Mouse (Mus musculus) intestine, embryonic 16.5 days (tissue): Measurements from ENCODE around the gene App. TPM values are rescaled to one million over a fixed set of nuclear protein-coding genes. Genes with fewer than 3 reads are reported as not detected.

Experiments used
- ATAC-seq: fragments of 200-750 bp; cut with Nextera tagmentation; 2 replicates; pipeline ENCODE4 v1.8.0; 2017; ENCODE audit warnings: moderate TSS enrichment, moderate library complexity
- H3K27ac ChIP-seq: fragments of 300-500 bp; sonication (generic); 2 replicates; pipeline ENCODE4 v1.5.1; 2014; ENCODE audit warnings: mild to moderate bottlenecking, low read length
- H3K27me3 ChIP-seq: fragments of 300-500 bp; sonication (generic); replicated peaks from 2 replicates; pipeline ENCODE4 v1.6.1; 2014; ENCODE audit warnings: low read length, control low read depth, mixed read lengths; ENCODE audit not compliant: control insufficient read depth, insufficient read depth
- H3K36me3 ChIP-seq: fragments of 300-500 bp; sonication (generic); 2 replicates; pipeline ENCODE4 v1.6.1; 2014; ENCODE audit warnings: low read length, control low read depth; ENCODE audit not compliant: control insufficient read depth, insufficient read depth
- H3K4me1 ChIP-seq: fragments of 300-500 bp; sonication (generic); 2 replicates; pipeline ENCODE4 v1.6.1; 2014; ENCODE audit warnings: low read length, control low read depth, mixed read lengths; ENCODE audit not compliant: control insufficient read depth, insufficient read depth
- H3K4me2 ChIP-seq: fragments of 300-500 bp; sonication (generic); 2 replicates; pipeline ENCODE4 v1.6.1; 2014; ENCODE audit warnings: low read depth, low read length, control low read depth
- H3K4me3 ChIP-seq: fragments of 300-500 bp; sonication (generic); 2 replicates; pipeline ENCODE4 v1.5.1; 2014; ENCODE audit warnings: mild to moderate bottlenecking, low read length
- H3K9ac ChIP-seq: fragments of 300-500 bp; sonication (generic); 2 replicates; pipeline ENCODE4 v1.6.1; 2014; ENCODE audit warnings: low read depth, low read length
- H3K9me3 ChIP-seq: fragments of 300-500 bp; sonication (generic); 2 replicates; pipeline ENCODE4 v1.6.1; 2016; ENCODE audit warnings: low read length, control low read depth; ENCODE audit not compliant: control insufficient read depth
- WGBS: fragments of 180-500 bp; shearing (Covaris S2); extraction: QIAGEN DNeasy Blood & Tissue Kit; methylation state at CpG from one replicate; pipeline ENCODE4 v1.1.7; 2014; 5-methylcytosine and 5-hydroxymethylcytosine counted together
- polyA plus RNA-seq: library from polyadenylated mRNA; unstranded; fragments of >200 nt; fragmentation: Nextera tagmentation; extraction: Ambion mirVana; gene quantifications from 2 replicates; pipeline ENCODE4 v1.2.1, GENCODE M21; 2015

App gene
- polyA plus RNA-seq, 1 experiment from 2014 or later = 125 TPM

- H3K9me3 ChIP-seq = no peaks in the 10 kb centered on the region
These were observed 72.0 kb downstream of the App start for GRCm38 (mm10) chr16:85101544-85101943.

GRCm38 (mm10) chr16:85100806-85101205 is 72.8 kb downstream of the App start:
- H3K9ac ChIP-seq = no peak overlapping the region
- WGBS = 56% methylated on average over 3 of the region's 3 CpGs
- H3K4me3 ChIP-seq = no peak overlapping the region
- H3K4me1 ChIP-seq = no peaks in the 10 kb centered on the region
- H3K27ac ChIP-seq = no peak overlapping the region
- no peaks in the 10 kb centered on the region for H3K36me3 ChIP-seq
- ATAC-seq = no peak
- H3K4me2 ChIP-seq = no peak overlapping the region
- no peaks in the 10 kb centered on the region for H3K27me3 ChIP-seq
- no peaks in the 10 kb centered on the region for H3K9me3 ChIP-seq

More at GRCm38 (mm10) chr16:85101544-85101943, 72.0 kb downstream of the App start:
- no peak for ATAC-seq
- H3K4me3 ChIP-seq = no peak overlapping the region
- no peaks in the 10 kb centered on the region for H3K4me1 ChIP-seq
- H3K27me3 ChIP-seq = no peaks in the 10 kb centered on the region
- no peak overlapping the region for H3K4me2 ChIP-seq
- H3K36me3 ChIP-seq = no peaks in the 10 kb centered on the region
- 81% methylated on average over 3 of the region's 3 CpGs for WGBS
- H3K9ac ChIP-seq = no peak overlapping the region
- H3K27ac ChIP-seq = no peak overlapping the region

GRCm38 (mm10) chr16:85099487-85099886 is 74.1 kb downstream of the App start:
- no peak for ATAC-seq
- no peak overlapping the region for H3K4me2 ChIP-seq
- H3K4me3 ChIP-seq = no peak overlapping the region
- H3K27ac ChIP-seq = no peak overlapping the region
- 53% methylated on average over 7 of the region's 7 CpGs for WGBS
- H3K36me3 ChIP-seq = no peaks in the 10 kb centered on the region
- no peaks in the 10 kb centered on the region for H3K4me1 ChIP-seq
- H3K9ac ChIP-seq = no peak overlapping the region
- H3K9me3 ChIP-seq = no peaks in the 10 kb centered on the region
- no peaks in the 10 kb centered on the region for H3K27me3 ChIP-seq

GRCm38 (mm10) chr16:85099044-85099443 is 74.5 kb downstream of the App start:
- Histone ChIP-seq H3K27me3 (no peaks in the 10 kb centered on the region), H3K9ac (no peak overlapping the region), H3K4me2 (no peak overlapping the region), H3K27ac (no peak overlapping the region), H3K36me3 (no peaks in the 10 kb centered on the region), H3K4me3 (no peak overlapping the region), H3K9me3 (no peaks in the 10 kb centered on the region), H3K4me1 (no peaks in the 10 kb centered on the region)
- no peak for ATAC-seq
- 82% methylated on average over 7 of the region's 7 CpGs for WGBS

- Histone ChIP-seq H3K4me1 (peaks cover 4% of the 10 kb centered on the region; the same call in 1 of the 2 replicates), H3K36me3 (no peaks in the 10 kb centered on the region), H3K4me3 (no peak overlapping the region), H3K9me3 (no peaks in the 10 kb centered on the region), H3K27ac (no peak overlapping the region), H3K9ac (no peak overlapping the region), H3K27me3 (no peaks in the 10 kb centered on the region), H3K4me2 (no peak overlapping the region)
- no peak for ATAC-seq
- 84% methylated on average over 6 of the region's 6 CpGs for whole genome bisulfite sequencing
These were observed 77.2 kb downstream of the App start for GRCm38 (mm10) chr16:85096396-85096795.

- Histone ChIP-seq H3K9me3 (no peaks in the 10 kb centered on the region), H3K4me1 (peaks cover 4% of the 10 kb centered on the region; the same call in 1 of the 2 replicates), H3K4me3 (no peak overlapping the region), H3K36me3 (no peaks in the 10 kb centered on the region), H3K27me3 (no peaks in the 10 kb centered on the region), H3K27ac (no peak overlapping the region), H3K4me2 (no peak overlapping the region), H3K9ac (no peak overlapping the region)
- 75% methylated on average over 2 of the region's 2 CpGs for WGBS
- no peak for ATAC-seq
These were observed 77.6 kb downstream of the App start for GRCm38 (mm10) chr16:85095923-85096322.

- H3K9ac ChIP-seq = no peak overlapping the region
These were observed 80.9 kb downstream of the App start for GRCm38 (mm10) chr16:85092644-85093091.

GRCm38 (mm10) chr16:85092183-85092582 is 81.4 kb downstream of the App start:
- no peak overlapping the region for H3K27ac ChIP-seq
- no peaks in the 10 kb centered on the region for H3K36me3 ChIP-seq
- ATAC-seq = peak; percentile 81
- peaks cover 7% of the 10 kb centered on the region; the same call in 1 of the 2 replicates for H3K4me1 ChIP-seq
- WGBS = 61% methylated on average over 1 of the region's 1 CpGs
- H3K4me3 ChIP-seq = no peak overlapping the region
- H3K27me3 ChIP-seq = no peaks in the 10 kb centered on the region
- H3K9ac ChIP-seq = no peak overlapping the region
- H3K9me3 ChIP-seq = no peaks in the 10 kb centered on the region
- no peak overlapping the region for H3K4me2 ChIP-seq

More at GRCm38 (mm10) chr16:85092644-85093091, 80.9 kb downstream of the App start:
- H3K4me2 ChIP-seq = no peak overlapping the region
- no peaks in the 10 kb centered on the region for H3K36me3 ChIP-seq
- H3K4me3 ChIP-seq = no peak overlapping the region
- no peaks in the 10 kb centered on the region for H3K27me3 ChIP-seq
- no peak overlapping the region for H3K27ac ChIP-seq
- 58% methylated on average over 9 of the region's 9 CpGs for WGBS
- H3K9me3 ChIP-seq = no peaks in the 10 kb centered on the region
- ATAC-seq = no peak; the same call in 1 of the 2 replicates
- H3K4me1 ChIP-seq = peaks cover 4% of the 10 kb centered on the region; the same call in 1 of the 2 replicates

- H3K36me3 ChIP-seq = no peaks in the 10 kb centered on the region
- H3K27me3 ChIP-seq = no peaks in the 10 kb centered on the region
- no peak overlapping the region for H3K27ac ChIP-seq
- H3K4me3 ChIP-seq = no peak overlapping the region
- no peaks in the 10 kb centered on the region for H3K9me3 ChIP-seq
- H3K4me2 ChIP-seq = no peak overlapping the region
- peaks cover 9% of the 10 kb centered on the region; the same call in 1 of the 2 replicates for H3K4me1 ChIP-seq
- no peak overlapping the region for H3K9ac ChIP-seq
- no peak for ATAC-seq
- 53% methylated on average over 14 of the region's 14 CpGs for whole genome bisulfite sequencing
These were observed 82.6 kb downstream of the App start for GRCm38 (mm10) chr16:85090992-85091391.

- Histone ChIP-seq H3K9me3 (no peaks in the 10 kb centered on the region), H3K4me3 (no peak overlapping the region), H3K27ac (no peak overlapping the region), H3K4me2 (no peak overlapping the region), H3K27me3 (no peaks in the 10 kb centered on the region), H3K36me3 (no peaks in the 10 kb centered on the region), H3K4me1 (peaks cover 9% of the 10 kb centered on the region; the same call in 1 of the 2 replicates), H3K9ac (no peak overlapping the region)
- WGBS = 54% methylated on average over 10 of the region's 10 CpGs
- ATAC-seq = no peak
These were observed 85.4 kb downstream of the App start for GRCm38 (mm10) chr16:85088126-85088525.
